Mouse (Mus musculus) gastrocnemius, adult 18-20 months (tissue): ENCODE measurements at regions not wholly inside any gene's neighbourhood (a gene's known extent, or its start where the extent isn't known, plus 50 kb on each side); places are given as distances from the start of the nearest gene placed in this dataset.

ENCODE experiments used
- DNase-seq: peaks from one replicate; pipeline ENCODE4 v3.0.0; 2021; ENCODE audit warnings: low spot score

- DNase-seq: peak; percentile 15
Measured at GRCm38 (mm10) chr7:36095258-36096130, 292.7 kb upstream of the Zfp507 start.

- no peak for DNase-seq
Measured at GRCm38 (mm10) chr7:36091132-36091531, 288.3 kb upstream of the Zfp507 start.

GRCm38 (mm10) chr7:36090291-36091123 lies 287.7 kb upstream of the Zfp507 start:
- DNase-seq: no peak

DNA sequence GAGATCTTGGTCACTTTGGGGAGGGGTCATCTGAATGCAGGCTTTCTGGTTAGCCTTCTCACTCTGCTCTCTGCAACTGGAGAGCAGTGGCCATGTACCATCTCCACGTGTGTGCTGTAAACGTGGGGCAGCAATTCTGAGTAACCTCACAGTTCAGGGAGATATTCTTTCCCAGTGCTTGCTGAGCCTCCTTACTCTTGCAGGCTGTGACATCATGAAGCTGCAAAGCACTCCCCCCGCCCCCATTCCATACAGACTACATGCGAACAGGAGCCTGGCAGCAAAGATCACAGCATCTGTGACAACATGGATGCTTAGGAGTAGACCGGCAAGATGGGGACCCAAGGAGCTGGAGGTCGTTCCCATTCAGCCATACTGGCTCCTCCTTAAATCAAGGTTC lies 284.8 kb upstream of the Zfp507 start:
- no peak for DNase-seq

GRCm38 (mm10) chr7:36078666-36079065 lies 275.9 kb upstream of the Zfp507 start:
- no peak for DNase-seq

- no peak for DNase-seq
Measured at GRCm38 (mm10) chr7:36078089-36078654, 275.4 kb upstream of the Zfp507 start.

GRCm38 (mm10) chr7:36077271-36077670 lies 274.5 kb upstream of the Zfp507 start:
- no peak for DNase-seq

- DNase-seq: no peak
Measured at GRCm38 (mm10) chr7:36076021-36076441, 273.2 kb upstream of the Zfp507 start.

DNA sequence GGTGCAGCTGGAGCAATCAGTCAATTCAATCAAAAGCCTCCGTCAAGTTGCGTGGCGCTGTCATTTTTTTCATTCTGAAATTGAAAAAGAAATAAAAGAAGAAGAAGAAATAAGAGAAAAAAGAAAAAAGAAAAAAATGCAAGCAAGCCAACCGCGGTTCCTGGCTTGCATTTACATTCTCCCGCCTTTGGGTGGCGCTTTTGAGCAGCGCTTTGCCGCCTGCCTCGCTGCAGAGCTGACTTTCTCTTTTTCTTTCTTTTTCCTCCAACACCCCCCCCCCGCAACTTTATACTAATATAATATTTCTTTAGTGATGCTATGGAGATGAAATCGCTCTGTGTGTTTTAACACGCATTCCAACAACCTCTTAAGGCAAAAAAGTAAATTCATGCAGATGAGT lies 269.0 kb upstream of the Zfp507 start:
- DNase-seq: peak; percentile 11

DNA sequence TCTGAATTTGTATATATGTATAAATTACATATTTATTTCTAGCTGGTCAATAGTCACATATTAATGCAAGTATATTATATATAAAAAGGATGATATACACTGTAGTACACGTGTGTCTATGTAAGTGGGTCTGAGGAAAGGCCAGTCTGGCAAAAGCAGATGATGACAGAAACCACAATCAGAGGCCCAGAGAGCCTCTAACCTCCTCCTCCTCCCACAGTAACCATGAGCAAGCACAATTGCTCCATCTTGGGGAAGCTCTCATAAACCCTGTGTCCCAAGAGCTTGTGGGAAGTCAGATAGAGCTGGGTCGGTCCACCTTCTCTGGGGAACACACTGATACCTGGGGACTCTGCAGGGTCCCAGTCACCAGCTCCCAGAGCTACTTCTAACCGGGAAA lies 263.9 kb upstream of the Zfp507 start:
- no peak for DNase-seq

DNA sequence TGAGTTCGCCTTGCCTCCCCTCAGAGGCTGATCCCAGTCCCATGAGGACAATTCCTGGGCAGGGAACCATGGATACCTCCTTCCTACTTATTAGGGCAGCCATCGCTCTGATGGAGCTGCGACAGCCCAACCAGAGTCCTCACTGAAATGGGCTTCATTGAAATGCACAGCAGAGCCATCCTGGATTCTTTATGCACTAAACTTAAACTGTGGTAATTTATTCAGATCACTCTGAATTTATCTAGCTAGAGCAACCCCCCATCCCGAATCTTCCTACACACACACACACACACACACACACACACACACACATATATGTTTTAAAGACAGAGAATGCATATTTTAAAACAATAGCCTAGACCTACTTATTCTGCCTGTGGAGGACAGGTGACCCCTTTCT lies 258.9 kb upstream of the Zfp507 start:
- no peak for DNase-seq

GRCm38 (mm10) chr7:36060426-36060825 lies 257.6 kb upstream of the Zfp507 start:
- no peak for DNase-seq

DNA sequence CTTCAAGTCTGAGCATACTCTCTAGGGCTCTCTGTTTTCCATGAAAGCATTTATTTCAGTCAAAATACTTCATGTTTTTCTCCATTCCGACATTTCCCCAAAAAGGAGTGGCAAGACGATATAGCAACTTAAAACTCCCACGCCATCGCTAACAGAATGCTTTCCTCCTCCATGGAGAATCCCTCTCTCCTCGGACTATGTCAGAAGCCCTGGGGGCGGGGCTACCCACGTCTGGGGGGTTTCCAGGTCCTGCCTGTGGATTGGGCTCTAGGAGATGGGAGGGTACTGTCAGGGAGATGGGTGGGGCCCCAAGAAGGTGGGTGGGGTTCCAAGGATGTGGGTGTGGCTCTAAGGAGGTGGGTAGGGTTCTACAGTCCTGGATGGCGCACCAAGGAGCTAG lies 243.2 kb upstream of the Zfp507 start:
- DNase-seq: no peak

DNA sequence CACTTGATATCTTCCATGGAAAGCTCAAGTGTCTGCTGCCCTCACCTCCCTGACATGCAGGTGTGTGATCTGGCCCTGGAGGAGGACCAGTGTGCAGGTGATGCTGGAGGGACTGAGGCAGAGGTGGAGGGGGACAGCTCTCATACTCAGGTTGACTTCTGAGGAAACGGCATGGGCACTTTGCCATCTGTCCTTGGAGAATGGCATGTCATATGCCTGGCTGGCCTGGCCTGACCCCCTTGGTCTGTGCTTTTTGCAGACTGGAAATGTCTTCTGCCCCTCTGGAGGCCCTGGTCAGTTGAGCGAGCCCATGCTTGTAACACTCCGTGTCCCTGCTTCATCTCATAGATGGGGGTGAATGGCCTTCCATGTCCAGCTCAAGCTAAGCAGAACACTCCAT lies 229.1 kb upstream of the Zfp507 start:
- no peak for DNase-seq

GRCm38 (mm10) chr7:36023015-36023414 lies 220.2 kb upstream of the Zfp507 start:
- DNase-seq: no peak

DNA sequence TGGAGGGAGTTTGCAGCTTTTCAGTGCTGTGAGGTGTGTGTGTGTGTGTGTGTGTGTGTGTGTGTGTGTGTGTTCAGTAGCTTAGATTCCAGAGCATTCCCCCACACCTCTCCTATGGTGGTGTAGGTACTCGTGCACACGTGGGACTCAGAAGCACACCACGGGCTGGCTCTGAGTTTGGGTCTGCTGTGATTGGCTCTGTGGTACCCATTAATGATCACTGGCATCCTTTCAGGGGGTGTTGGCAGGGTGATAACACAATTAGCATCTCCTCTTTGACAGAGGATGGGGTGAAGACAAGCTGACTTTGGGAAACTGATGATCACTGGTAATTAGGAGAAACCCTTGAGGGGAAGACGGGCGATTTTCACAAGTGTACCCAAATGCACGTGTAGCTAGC lies 219.7 kb upstream of the Zfp507 start:
- no peak for DNase-seq

GRCm38 (mm10) chr7:36016926-36017753 lies 214.3 kb upstream of the Zfp507 start:
- no peak for DNase-seq

- DNase-seq: no peak
Measured at GRCm38 (mm10) chr7:35996609-35997008, 193.8 kb upstream of the Zfp507 start.

DNA sequence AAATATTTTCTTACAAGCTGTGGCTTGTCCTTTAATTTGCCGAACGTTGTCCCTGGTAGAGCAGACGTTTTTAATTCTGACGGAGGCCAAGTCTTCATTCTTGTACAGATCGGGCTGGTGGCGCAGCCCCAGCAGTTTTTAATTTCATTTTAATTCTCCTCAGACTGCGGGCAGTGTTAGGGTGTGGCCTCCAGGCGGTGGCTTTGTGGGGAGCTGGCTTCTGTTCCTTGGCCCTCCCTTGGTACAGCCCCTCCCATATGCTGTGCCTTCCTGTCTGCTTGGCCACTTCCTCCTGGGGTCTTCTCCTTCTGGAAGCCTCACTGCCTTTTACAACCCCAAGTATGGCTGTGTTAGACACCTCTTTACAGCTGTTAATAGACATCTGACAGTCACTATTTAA lies 189.7 kb upstream of the Zfp507 start:
- no peak for DNase-seq

GRCm38 (mm10) chr7:35991141-35991540 lies 188.3 kb upstream of the Zfp507 start:
- no peak for DNase-seq

GRCm38 (mm10) chr7:35989456-35989855 lies 186.7 kb upstream of the Zfp507 start:
- DNase-seq: no peak
